Mouse (Mus musculus): ENCODE data around the gene Lpgat1. TPM values are rescaled to one million over a fixed set of nuclear protein-coding genes. Genes with fewer than 3 reads are reported as not detected.

Gene Lpgat1
- polyA plus RNA-seq, 1 experiment from 2014 or later, result 39.8 TPM

DNA sequence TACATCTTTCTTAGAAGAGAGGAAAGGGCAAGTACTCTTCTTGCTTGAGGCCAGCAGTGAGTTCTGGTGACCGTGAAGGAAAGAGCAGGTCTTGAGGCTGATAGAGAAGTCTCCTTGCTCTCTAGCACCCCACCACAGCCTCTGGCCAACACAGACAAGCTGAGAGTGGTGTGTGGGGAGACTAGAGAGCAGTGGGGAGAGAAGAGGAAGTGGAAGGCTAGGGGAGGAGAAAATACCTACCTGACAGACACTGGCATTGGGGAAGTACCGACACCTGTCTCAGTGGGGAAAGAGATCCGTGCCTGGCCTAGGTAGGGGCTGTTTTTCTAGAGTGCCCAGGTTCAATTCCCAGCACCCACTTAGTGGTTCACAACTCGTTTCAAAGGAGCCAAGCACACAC, 96.6 kb downstream of the Lpgat1 start:
- H3K4me2 ChIP-seq, result no peak overlapping the region
- no peak overlapping the region for H3K27ac ChIP-seq
- H3K4me1 ChIP-seq, result no peaks in the 10 kb centered on the region
- no peaks in the 10 kb centered on the region for H3K27me3 ChIP-seq (replicated peaks)
- H3K9me3 ChIP-seq, result no peaks in the 10 kb centered on the region
- H3K9ac ChIP-seq, result no peak overlapping the region
- no peak for ATAC-seq (replicated peaks)
- H3K36me3 ChIP-seq (replicated peaks), result no peaks in the 10 kb centered on the region
- WGBS, result 80% methylated on average over 4 of the region's 4 CpGs
- H3K4me3 ChIP-seq, result no peak overlapping the region

DNA sequence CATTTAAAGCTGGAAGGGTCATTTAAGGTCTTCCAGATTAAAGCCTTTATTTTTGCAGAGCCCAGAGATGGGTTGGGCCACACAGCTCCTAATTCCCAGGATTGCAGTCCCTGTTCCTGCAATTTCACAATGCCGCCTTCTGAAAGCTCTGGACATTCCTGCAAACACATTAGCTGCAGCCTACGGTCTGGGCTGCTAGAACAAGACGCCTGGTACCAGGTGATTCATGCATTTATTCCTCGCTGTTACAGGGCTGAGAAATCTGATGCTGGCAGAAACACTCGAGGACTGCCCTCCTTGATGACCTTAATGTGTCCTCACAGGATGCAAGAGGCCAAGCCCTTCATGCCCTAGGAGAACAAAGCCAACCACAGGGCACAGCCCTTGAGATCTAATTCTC, 97.3 kb downstream of the Lpgat1 start:
- no peak overlapping the region for H3K4me3 ChIP-seq
- H3K4me1 ChIP-seq, result no peaks in the 10 kb centered on the region
- no peaks in the 10 kb centered on the region for H3K27me3 ChIP-seq (replicated peaks)
- no peaks in the 10 kb centered on the region for H3K9me3 ChIP-seq
- WGBS, result 59% methylated on average over 5 of the region's 5 CpGs
- no peaks in the 10 kb centered on the region for H3K36me3 ChIP-seq (replicated peaks)
- H3K9ac ChIP-seq, result no peak overlapping the region
- ATAC-seq (replicated peaks), result no peak
- H3K27ac ChIP-seq, result no peak overlapping the region
- no peak overlapping the region for H3K4me2 ChIP-seq

DNA sequence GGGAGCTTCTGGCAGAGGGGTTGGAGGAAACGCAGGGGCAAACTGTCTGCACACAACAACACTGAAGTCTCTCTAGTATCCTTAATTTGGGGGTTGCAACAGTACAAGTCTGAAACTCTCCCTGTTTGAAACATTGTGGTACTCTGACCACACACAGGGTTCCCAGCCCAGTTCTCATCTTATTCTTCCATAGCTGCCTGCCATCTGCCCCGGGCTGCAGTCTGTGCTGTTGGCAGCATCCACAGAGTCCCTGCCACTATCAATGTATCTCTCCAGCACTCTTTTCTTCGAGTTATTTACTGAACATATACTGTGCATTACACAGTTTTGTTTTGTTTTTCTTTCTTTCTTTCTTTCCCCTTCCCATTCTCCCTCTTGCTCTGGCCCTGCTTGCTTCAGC, 99.0 kb downstream of the Lpgat1 start:
- ATAC-seq (replicated peaks), result no peak
- WGBS, result 86% methylated on average over 3 of the region's 3 CpGs

GRCm38 (mm10) chr1:191817418-191818144, 99.9 kb downstream of the Lpgat1 start:
- no peaks in the 10 kb centered on the region for H3K9me3 ChIP-seq
- no peaks in the 10 kb centered on the region for H3K27me3 ChIP-seq (replicated peaks)
- H3K9ac ChIP-seq, result no peak overlapping the region
- peaks cover 14% of the 10 kb centered on the region for H3K4me1 ChIP-seq
- no peaks in the 10 kb centered on the region for H3K36me3 ChIP-seq (replicated peaks)
- no peak overlapping the region for H3K4me2 ChIP-seq
- WGBS, result 38% methylated on average over 19 of the region's 19 CpGs
- no peak overlapping the region for H3K27ac ChIP-seq
- ATAC-seq (replicated peaks), result peak; percentile 40
- H3K4me3 ChIP-seq, result no peak overlapping the region

More for the DNA sequence above, 99.0 kb downstream of the Lpgat1 start:
- no peaks in the 10 kb centered on the region for H3K27me3 ChIP-seq (replicated peaks)
- no peak overlapping the region for H3K27ac ChIP-seq
- H3K9me3 ChIP-seq, result no peaks in the 10 kb centered on the region
- H3K4me1 ChIP-seq, result peaks cover 6% of the 10 kb centered on the region
- H3K36me3 ChIP-seq (replicated peaks), result no peaks in the 10 kb centered on the region
- no peak overlapping the region for H3K4me3 ChIP-seq
- H3K9ac ChIP-seq, result no peak overlapping the region
- no peak overlapping the region for H3K4me2 ChIP-seq

DNA sequence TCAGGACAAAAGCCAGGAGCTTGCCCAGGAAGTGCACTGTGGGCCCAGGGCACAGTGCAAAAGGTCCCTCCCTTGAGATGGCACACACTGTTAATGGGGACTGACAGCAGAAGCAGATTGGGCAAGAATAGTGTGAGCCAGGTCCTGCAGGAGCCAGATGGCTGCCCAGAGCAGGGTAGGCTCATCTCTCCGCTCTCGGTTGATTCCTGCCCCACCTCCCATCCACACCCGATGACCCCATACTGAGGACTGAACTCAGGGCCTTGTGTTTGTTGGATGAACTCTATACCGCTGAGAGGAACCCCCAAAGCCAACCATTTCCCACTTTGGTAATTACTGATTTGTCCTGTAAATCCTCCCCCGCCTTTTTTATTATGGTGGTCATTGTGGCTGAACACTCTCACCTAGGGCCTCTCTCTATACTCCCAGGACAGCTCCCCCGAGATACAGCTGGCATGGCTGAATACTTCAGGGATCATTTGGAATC, 100.6 kb downstream of the Lpgat1 start:
- no peaks in the 10 kb centered on the region for H3K36me3 ChIP-seq (replicated peaks)
- H3K4me3 ChIP-seq, result no peak overlapping the region
- no peak overlapping the region for H3K9ac ChIP-seq
- peaks cover 14% of the 10 kb centered on the region for H3K4me1 ChIP-seq
- no peaks in the 10 kb centered on the region for H3K9me3 ChIP-seq
- no peak for ATAC-seq (replicated peaks)
- no peak overlapping the region for H3K27ac ChIP-seq
- 41% methylated on average over 6 of the region's 6 CpGs for WGBS
- no peaks in the 10 kb centered on the region for H3K27me3 ChIP-seq (replicated peaks)
- no peak overlapping the region for H3K4me2 ChIP-seq

DNA sequence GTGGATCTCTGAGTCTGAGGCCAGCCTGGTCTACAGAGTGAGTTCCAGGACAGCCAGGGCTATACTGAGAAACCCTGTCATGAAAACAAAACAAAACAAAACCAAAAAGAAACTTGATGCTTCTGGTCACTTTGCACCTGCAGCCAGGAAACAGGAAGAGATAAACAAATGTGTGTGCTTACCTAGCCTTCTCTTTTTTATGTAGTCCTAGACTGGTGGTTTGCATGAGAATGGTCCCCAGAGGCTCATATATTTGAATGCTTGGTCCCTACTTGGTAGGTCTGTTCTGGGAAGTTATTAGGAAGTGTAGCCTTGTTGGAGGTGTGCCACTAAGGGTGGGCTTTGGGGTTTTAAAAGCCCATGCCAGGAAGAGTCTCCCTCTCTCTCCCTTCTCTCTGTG, 101.4 kb downstream of the Lpgat1 start:
- Histone ChIP-seq H3K27ac (no peak overlapping the region), H3K9ac (no peak overlapping the region), H3K36me3 (replicated peaks) (no peaks in the 10 kb centered on the region), H3K9me3 (no peaks in the 10 kb centered on the region), H3K27me3 (replicated peaks) (no peaks in the 10 kb centered on the region), H3K4me2 (no peak overlapping the region), H3K4me1 (peaks cover 14% of the 10 kb centered on the region), H3K4me3 (no peak overlapping the region)
- no peak for ATAC-seq (replicated peaks)

DNA sequence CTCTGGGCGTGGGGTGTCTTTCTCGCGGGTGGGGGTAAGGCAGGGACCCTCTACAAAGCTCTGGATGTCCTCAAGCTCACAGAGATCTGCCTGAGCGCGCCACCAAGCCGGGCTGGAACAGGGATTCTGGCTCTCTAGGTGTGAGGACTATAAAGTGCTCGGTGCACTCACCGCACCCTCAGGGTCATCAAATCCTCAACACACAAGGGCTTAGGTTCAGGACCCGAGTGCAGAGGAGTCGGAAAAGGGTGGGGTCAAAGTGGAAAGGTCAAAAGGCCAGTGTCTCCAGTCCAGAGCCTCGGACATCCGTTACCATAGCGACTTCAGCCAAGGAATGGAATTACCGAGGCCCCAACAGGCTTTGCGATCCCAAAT, 103.3 kb downstream of the Lpgat1 start:
- peak overlapping the region; percentile 93 for H3K4me2 ChIP-seq
- peak overlapping the region; percentile 48 for H3K9ac ChIP-seq
- peaks cover 14% of the 10 kb centered on the region for H3K4me1 ChIP-seq
- ATAC-seq (replicated peaks), result peak; percentile 67
- H3K27ac ChIP-seq, result peak overlapping the region; percentile 25; the same call in 1 of the 2 replicates
- H3K27me3 ChIP-seq (replicated peaks), result no peaks in the 10 kb centered on the region
- peak overlapping the region; percentile 77 for H3K4me3 ChIP-seq
- H3K9me3 ChIP-seq, result no peaks in the 10 kb centered on the region
- 3% methylated on average over 15 of the region's 15 CpGs for WGBS
- no peaks in the 10 kb centered on the region for H3K36me3 ChIP-seq (replicated peaks)

DNA sequence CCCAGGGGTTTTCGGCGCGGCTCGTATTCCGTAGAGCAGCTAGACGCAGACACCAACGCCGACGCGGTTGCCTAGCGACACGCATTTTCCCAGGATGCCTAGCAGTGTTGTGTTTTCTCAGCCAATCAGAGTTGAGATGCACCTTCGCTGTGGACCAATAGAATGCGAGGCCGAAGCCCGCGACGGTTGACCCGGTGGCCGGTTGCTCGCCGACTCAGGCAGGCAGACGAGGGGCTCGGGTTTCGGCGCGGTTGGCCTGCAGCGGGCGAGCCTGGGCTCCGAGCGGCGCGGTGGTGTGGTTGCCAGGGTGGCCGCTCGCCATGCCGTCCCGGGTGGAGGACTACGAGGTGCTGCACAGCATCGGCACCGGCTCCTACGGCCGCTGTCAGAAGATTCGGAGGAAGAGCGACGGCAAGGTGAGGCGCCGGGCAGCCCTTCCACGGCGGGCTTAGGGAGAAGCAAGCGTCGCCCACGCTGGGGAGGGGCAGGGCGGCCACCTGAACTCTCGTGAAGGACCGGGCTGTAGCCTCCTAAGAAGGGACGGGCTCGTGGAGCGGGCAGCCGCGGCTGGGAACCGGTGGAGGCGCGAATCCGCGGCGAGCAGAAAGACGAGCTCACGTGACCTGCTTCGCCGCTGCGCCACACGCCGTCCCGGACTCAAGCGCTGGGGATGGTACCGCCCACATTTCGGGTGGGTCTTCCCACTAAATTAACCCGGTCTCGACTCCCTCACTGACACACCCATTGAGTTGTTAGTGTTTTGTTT, 103.9 kb downstream of the Lpgat1 start, which contains the start of gene Nek2:
Nek2 (plus strand) TSS at position 119 of the 766 bp plus-strand sequence.
- Histone ChIP-seq H3K27me3 (replicated peaks) (no peaks in the 10 kb centered on the region), H3K4me3 (peak within 1 kb of the TSS; percentile 77), H3K27ac (peak within 1 kb of the TSS; percentile 25; the same call in 1 of the 2 replicates), H3K9ac (peak within 1 kb of the TSS; percentile 48), H3K4me1 (peaks cover 14% of the 10 kb centered on the region), H3K9me3 (no peaks in the 10 kb centered on the region), H3K36me3 (replicated peaks) (no peaks in the 10 kb centered on the region), H3K4me2 (peak within 1 kb of the TSS; percentile 93)
- ATAC-seq (replicated peaks), result peak; percentile 97
- WGBS, result under 1% methylated on average over 78 of the region's 79 CpGs

DNA sequence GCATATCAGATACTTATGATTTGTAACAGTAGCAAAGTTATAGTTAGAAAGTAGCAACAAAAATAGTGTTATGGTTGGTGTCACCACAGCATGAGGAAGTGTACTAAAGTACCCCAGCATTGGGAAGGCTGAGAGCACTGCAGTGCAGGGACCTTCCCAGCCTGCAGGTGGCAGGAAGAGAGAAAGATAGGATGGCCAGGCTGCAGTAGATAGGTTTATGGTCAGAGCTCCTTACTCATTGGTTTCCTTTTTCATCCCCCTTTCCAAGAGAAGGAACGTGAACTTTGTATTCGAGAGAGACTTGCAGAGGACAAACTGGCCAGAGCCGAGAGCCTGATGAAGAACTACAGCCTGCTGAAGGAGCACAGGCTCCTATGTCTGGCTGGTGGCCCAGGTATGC, 111.5 kb downstream of the Lpgat1 start:
- H3K4me3 ChIP-seq, result no peak overlapping the region
- ATAC-seq (replicated peaks), result no peak
- H3K27ac ChIP-seq, result no peak overlapping the region
- no peak overlapping the region for H3K9ac ChIP-seq
- no peak overlapping the region for H3K4me2 ChIP-seq
- H3K4me1 ChIP-seq, result no peaks in the 10 kb centered on the region
- no peaks in the 10 kb centered on the region for H3K27me3 ChIP-seq (replicated peaks)
- no peaks in the 10 kb centered on the region for H3K36me3 ChIP-seq (replicated peaks)
- 93% methylated on average over 3 of the region's 3 CpGs for WGBS
- no peaks in the 10 kb centered on the region for H3K9me3 ChIP-seq

DNA sequence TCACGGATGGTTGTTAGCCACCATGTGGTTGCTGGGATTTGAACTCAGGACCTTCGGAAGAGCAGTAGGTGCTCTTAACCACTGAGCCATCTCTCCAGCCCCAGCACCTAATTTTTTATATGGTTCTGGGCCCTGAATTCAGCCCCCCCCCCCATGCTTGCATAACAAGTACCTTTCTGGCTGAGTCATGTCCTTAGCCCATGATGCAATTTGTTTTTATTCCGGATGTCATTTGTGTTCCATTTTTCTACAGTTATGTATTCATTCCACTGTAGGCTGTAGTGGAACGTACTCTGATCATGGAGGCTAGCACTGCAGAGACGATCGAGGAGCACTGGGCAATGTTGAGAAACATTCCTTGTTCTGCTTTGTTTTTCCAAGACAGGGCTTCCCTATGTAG, 115.8 kb downstream of the Lpgat1 start:
- 94% methylated on average over 6 of the region's 6 CpGs for WGBS
- Histone ChIP-seq H3K9ac (no peak overlapping the region), H3K27me3 (replicated peaks) (no peaks in the 10 kb centered on the region), H3K9me3 (no peaks in the 10 kb centered on the region), H3K27ac (no peak overlapping the region), H3K4me3 (no peak overlapping the region), H3K4me2 (no peak overlapping the region), H3K4me1 (peaks cover 6% of the 10 kb centered on the region; the same call in 1 of the 2 replicates), H3K36me3 (replicated peaks) (no peaks in the 10 kb centered on the region)
- ATAC-seq (replicated peaks), result no peak

Data from midbrain, embryonic 15.5 days (tissue).